In the genomic region with DNA sequence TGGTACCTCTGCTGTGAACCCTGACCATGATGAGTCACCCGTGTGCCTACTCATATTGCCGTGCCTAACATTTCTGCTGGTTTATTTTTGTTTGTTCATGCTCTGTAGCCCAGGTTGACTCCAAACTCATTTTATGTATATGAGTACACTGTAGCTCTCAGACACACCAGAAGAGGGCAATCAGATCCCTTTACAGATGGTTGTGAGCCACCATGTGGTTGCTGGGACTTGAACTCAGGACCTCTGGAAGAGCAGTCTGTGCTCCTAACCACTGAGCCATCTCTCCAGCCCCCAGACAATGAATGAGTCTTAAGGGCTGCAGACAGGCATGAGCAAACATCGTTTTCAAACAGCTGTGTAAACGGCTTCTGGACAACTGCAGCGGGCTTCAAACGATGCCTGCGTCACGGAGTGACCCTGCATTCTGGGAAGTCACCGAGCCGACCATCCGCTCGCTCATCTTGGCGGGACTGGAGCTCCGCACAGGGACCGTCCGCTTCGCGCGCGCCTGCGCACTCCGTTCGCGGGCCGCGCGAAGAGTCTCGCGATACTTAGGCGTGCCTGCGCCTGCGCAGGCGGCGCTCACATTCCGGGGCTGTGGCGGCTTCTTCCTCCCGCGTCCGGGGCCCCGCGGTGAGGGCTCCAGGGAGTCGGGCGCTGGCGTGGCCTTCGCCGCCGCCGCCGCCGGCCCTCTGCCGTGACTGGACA, we compare ENCODE assay signal across 1 mouse cellular context.
TF ChIP-seq lines count a peak whose summit lies in the region.

B230219D22Rik (plus strand) TSS at position 590 of the 708 bp plus-strand sequence.

TF ChIP-seq in CH12.LX, 34 proteins besides CTCF, POLR2A, EP300 and RAD21 (continued from another document):
- TF ChIP-seq CHD2 (IDR thresholded peaks at IDR 0.05; ENCODE audit: low read length) (peak; percentile 100), KAT2A (IDR thresholded peaks at IDR 0.05; ENCODE audit: insufficient replicate concordance, low read length) (peak; percentile 88), ELF1 (IDR thresholded peaks at IDR 0.05; ENCODE audit: low read depth, low read length) (peak; percentile 71; the same call in 1 of the 2 replicates), ZMIZ1 (IDR thresholded peaks at IDR 0.05; ENCODE audit: low read depth, low read length) (peak; percentile 80), NELFE (IDR thresholded peaks at IDR 0.05; ENCODE audit: low read depth, low read length) (peak; percentile 98), ETS1 (conservative IDR thresholded peaks at IDR 0.05; ENCODE audit: low read depth, low read length) (no peak; the same call in 1 of the 2 replicates), MYC (IDR thresholded peaks at IDR 0.05; ENCODE audit: low read depth, low read length) (peak; percentile 87), IRF4 (IDR thresholded peaks at IDR 0.05; ENCODE audit: low read depth, low read length) (peak; percentile 71; the same call in 1 of the 2 replicates), MEF2A (IDR thresholded peaks at IDR 0.05; ENCODE audit: borderline replicate concordance, low read depth, low read length) (peak; percentile 69; the same call in 1 of the 2 replicates), HCFC1 (IDR thresholded peaks at IDR 0.05; ENCODE audit: low read depth, low read length) (peak; percentile 81), TBP (conservative IDR thresholded peaks at IDR 0.05; ENCODE audit: low read depth, low read length) (peak; percentile 70; the same call in 1 of the 2 replicates), TCF12 (IDR thresholded peaks at IDR 0.05; ENCODE audit: low read depth, low read length) (peak; percentile 97), MAX (IDR thresholded peaks at IDR 0.05; ENCODE audit: low read length) (peak; percentile 89), MAZ (IDR thresholded peaks at IDR 0.05; ENCODE audit: low read depth, low read length) (peak; percentile 59; the same call in 1 of the 2 replicates), SIN3A (IDR thresholded peaks at IDR 0.05; ENCODE audit: low read length) (peak; percentile 59), NRF1 (IDR thresholded peaks at IDR 0.05; ENCODE audit: low read depth, low read length) (peak; percentile 98), JUN (IDR thresholded peaks at IDR 0.05; ENCODE audit: insufficient read depth, low read depth, low read length) (no peak), USF1 (IDR thresholded peaks at IDR 0.05; ENCODE audit: low read depth, low read length) (no peak), E2F4 (IDR thresholded peaks at IDR 0.05; ENCODE audit: insufficient replicate concordance, low read depth, low read length) (peak; percentile 96), BHLHE40 (IDR thresholded peaks at IDR 0.05; ENCODE audit: low read depth, low read length) (0 out of 2 replicates have a peak, but pooled peaks have one; percentile 26), SMC3 (IDR thresholded peaks at IDR 0.05; ENCODE audit: low read depth, low read length) (no peak), UBTF (IDR thresholded peaks at IDR 0.05; ENCODE audit: low read depth, low read length) (peak; percentile 0; the same call in 1 of the 2 replicates), MXI1 (IDR thresholded peaks at IDR 0.05; ENCODE audit: low read depth, low read length) (peak; percentile 74; the same call in 1 of the 2 replicates), ZKSCAN1 (IDR thresholded peaks at IDR 0.05; ENCODE audit: borderline replicate concordance, low read depth, low read length) (no peak), PAX5 (IDR thresholded peaks at IDR 0.05; ENCODE audit: low read length) (no peak), USF2 (conservative IDR thresholded peaks at IDR 0.05; ENCODE audit: low read depth, low read length) (no peak), POLR2AphosphoS2 (IDR thresholded peaks at IDR 0.05; ENCODE audit: low read depth, low read length) (peak; percentile 87; the same call in 1 of the 2 replicates)
